Mouse (Mus musculus) heart, adult 8-10 months (tissue): ENCODE results near the gene Nrbf2. TPM values are rescaled to one million over a fixed set of nuclear protein-coding genes. Genes with fewer than 3 reads are reported as not detected.

Experiments
- DNase-seq: peaks from one replicate; pipeline ENCODE4 v3.0.0; 2022; ENCODE audit warnings: low spot score
- total RNA-seq, 4 experiments: library from RNA; stranded (reverse); gene quantifications; 2 replicates each; pipeline ENCODE4 v1.2.4; 2022

Nrbf2 gene
- total RNA-seq, 4 experiments from 2014 or later: 6.8 to 9.4 (median 7.0) TPM

GRCm38 (mm10) chr10:67218873-67219565 lies 66.1 kb downstream of the Nrbf2 start:
- DNase-seq: no peak

- DNase-seq: no peak
Measured at GRCm38 (mm10) chr10:67216872-67217271, 68.2 kb downstream of the Nrbf2 start.

Other genes starting within 250 kb of the Nrbf2 start
- 10 to 100 TPM; 35.9 to 38.7 (median 37.9) TPM for gene Jmjd1c, start 189.2 kb downstream of the Nrbf2 start, total RNA-seq
- gene Reep3, start 188.4 kb downstream of the Nrbf2 start, total RNA-seq: 10 to 100 TPM; 16.3 to 19.9 (median 17.9) TPM